ENCODE assay signal across 14 mouse cellular contexts in the genomic region with DNA sequence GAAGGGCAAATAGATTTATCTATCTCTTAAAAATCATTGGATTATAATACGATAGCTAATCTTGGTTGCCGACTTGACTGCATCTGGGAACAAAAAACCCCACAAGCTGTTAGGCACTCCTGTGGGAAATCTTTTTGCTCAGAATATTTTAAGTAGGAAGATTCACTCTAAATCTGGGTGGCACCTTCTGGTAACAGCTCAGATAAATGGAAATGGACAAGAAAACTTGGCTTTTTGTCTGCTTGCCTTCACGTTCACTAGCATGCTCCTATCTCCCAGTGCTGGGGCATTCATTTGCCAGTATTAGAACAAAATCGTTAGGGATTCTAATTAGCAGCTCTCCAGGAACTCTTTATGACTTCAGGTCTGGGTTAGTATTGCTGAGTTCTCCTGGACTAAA.
DNase-seq lines count a peak whose midpoint lies in the region.
"Had no signal": no experiment of that assay in that cellular context is flagged by ENCODE, and none has a peak within 500 bp of the region (broad histone marks: within the 10 kb centered on the region; RNA-seq: fewer than 3 reads in every experiment).

No protein-coding gene starts in this region.

- peak; percentile 2 to 49 for DNase-seq in layer of hippocampus, adult 18-20 months (ENCODE audit: low spot score in 2 of 2)
- DNase-seq in layer of hippocampus, postnatal 25 days (ENCODE audit: extremely low spot score in 1 of 2, low spot score in 1 of 2), result no peak
- DNase-seq in right cerebral cortex, adult 18-20 months, result peak; percentile 34
- no peak for DNase-seq in right cerebral cortex, postnatal 14 days
- peak; percentile 25 for DNase-seq in layer of hippocampus, adult 9-11 months
- no peak for DNase-seq in gastrocnemius, postnatal 25 days
- no peak for DNase-seq in embryo, embryonic 9.5 days (ENCODE audit: extremely low spot score)
- DNase-seq: adrenal gland, adult 2 months; adrenal gland, postnatal 25 days; cerebellum, adult 2 months; cerebellum, postnatal 10 days; embryo, embryonic 11 days; gastrocnemius, postnatal 10 days; heart, adult 2 months had no signal

Comparison
In these comparisons a context has a peak if more than half of its experiments do, and no peak if none do; other contexts are left out.
1. DNase-seq: peak in layer of hippocampus, adult 18-20 months (2 of 2), right cerebral cortex, adult 18-20 months (single experiment) and layer of hippocampus, adult 9-11 months (single experiment); none in layer of hippocampus, postnatal 25 days (0 of 2), right cerebral cortex, postnatal 14 days (single experiment), gastrocnemius, postnatal 25 days (single experiment) and embryo, embryonic 9.5 days (single experiment).